Mouse (Mus musculus) 3134 (cell line): ENCODE results near the gene Psmg3.

Experiments
- DNase-seq: peaks from one replicate; pipeline ENCODE4 v3.0.0-alpha.2; 2011; ENCODE audit warnings: low spot score; ENCODE audit not compliant: insufficient read length; ENCODE audit errors: extremely low read depth

Gene Psmg3

DNA sequence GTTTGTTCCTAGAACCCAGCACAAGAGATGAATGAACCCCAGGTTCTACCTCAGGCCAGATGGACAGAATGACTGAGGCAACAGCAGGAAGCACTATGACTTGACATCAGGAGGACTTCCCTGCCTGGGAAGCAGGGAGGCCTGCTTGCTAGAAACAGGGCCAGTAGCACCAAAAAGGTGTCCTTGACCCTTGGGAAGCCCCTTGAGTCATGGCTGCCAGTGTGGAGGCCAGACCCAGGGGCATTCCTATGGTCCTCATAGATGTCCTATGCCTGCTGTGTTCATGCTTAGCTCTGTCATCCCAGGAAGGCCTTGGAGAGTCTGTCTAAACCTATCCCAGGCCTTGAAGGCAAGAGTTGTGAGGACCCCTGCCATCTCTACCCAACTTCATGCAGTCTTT, 10.2 kb downstream of the Psmg3 start:
- no peak for DNase-seq

DNA sequence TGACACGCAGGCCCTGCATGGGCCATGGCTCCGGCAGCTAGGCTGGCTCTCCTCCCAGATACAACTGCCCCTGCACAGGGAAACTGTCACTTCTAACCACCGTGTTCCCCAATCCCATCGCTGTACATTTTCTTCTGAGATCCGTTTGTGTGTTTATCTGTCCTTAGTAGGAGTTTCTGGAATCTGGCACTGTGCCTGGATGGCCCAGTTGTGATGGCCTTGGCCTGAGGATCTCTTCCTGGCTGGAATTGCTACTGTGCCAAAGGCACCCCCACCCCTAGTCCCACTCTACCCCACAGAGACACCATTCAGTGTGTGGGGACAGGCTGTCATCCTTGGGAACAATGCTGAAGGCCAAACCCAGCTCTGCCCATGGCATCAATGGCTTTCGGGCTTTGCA, 10.7 kb downstream of the Psmg3 start:
- DNase-seq: no peak

DNA sequence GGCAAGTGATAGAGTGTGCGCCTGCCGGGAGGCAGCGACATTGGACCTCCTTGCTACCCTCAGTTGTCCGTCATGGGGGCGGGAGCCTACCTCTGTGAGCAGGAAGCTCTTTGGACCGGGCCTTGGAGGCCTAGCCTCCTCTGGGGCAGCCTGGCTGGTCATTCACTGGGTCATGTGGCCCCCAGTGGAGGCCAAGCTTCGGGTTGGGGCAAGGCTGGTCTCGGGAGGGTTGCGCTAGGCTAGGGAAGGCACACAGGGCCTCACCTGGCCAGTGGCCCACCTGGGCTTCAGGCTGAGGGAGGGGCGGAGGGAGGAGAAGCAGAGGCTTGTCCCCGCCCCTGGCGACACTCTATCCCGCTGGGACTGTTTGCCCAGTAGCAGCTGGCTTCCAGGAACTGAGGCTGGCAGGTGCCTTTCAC, 12.7 kb downstream of the Psmg3 start:
- DNase-seq: no peak

DNA sequence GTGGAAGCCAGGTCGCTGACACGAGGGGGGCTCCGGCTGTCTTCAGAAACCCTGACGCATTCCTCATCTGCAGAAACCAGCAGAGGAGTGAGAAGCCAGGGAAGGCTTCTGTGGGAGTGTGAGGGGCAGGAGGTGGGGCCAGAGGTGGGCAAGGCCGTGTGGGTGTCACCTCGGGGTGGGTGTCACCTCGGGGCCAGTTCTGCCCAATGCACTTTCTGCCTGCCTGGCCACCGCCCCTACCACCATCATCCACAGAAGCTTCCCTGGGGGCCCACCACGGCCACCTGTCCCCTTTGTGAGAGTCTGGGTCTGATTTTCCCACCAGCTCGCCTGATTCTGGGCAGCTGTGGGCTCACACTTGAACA, 13.6 kb downstream of the Psmg3 start:
- no peak for DNase-seq

DNA sequence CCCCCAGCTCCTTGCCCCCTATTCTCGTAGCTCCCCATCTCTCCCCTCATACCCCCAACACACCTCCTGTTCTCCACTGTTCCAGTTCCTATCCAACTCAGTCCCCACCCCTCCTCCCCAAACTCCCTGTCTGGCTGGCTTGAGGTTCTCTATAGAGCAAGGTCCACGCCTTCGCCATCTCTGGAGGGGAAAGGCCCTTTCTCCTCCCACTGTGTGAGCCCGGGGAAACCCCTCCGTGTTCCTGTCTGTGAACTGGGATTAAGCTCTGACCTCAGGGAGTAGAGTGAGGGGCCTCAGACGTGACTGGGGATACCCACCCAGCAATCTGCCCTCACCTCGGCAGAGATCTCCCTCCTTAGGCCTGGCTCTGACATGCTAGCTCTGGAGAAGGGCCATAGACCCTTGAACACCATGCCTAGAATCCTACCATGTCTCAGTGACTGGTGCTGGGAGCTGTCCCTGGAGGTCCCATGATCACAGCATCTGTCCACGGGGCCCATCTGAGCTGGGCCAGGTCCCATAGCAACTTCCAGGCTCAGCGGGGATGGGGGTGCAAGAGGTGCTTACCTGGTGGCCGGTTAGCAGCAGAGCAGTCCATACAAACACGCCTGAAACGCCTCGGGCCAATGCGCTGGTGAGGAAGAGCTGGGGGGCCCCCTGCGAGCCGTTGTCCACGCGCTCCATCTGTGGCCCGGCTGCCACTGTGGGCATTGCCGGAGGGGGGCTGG, 14.1 kb downstream of the Psmg3 start:
- DNase-seq: no peak

DNA sequence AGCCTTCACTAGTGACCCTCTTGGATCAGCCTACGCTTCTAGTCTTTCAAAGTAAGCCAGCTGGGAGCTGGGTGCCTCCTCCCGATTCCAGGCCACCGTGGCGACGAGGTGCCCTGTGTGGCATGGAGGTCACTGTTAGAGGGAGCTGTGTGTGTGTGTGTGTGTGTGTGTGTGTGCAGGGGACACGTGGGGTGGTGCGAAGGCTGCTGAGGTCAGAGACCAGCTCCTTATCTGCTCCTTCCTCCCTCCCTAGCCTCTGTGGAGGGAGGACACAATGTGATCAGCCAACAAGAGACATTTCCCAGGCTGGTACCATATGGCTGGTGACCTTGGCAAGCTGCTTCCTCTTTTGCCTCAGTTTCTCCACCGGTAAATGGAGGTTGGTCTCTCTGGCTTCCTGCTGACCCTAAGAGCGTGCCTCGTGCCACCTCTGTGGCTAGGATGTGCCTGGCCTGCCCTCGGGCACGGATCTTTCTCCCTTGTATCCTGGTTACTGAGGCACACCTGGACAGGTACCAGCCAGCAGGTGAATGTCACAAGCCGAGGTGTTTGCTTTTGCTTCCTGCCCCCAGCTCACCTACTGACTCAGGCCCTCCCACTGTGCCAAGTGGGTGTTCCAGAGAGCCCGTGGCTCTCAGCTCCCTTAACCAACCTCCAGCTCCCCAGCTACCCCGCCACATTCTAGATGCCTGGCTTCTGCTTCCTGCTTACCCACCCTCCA, 14.8 kb downstream of the Psmg3 start:
- no peak for DNase-seq

DNA sequence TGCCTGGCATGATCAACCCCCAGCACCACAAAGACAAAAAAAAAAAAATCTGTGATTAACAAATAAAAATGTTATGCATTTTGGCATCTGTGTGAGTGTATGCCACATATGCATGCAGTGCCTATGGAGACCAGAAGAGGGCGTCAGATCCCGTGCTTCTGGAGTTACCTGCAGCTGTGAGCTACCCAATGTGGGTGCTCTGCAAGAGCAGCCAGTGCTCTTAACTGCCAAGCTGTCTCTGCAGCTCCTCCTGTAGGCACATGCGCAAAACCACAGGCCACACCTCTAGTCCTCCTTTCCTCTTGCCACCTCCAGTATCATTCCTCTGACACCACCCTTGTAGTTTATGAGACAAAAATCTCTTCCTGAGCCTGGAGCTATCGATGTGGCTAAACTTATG, 17.3 kb downstream of the Psmg3 start:
- no peak for DNase-seq

DNA sequence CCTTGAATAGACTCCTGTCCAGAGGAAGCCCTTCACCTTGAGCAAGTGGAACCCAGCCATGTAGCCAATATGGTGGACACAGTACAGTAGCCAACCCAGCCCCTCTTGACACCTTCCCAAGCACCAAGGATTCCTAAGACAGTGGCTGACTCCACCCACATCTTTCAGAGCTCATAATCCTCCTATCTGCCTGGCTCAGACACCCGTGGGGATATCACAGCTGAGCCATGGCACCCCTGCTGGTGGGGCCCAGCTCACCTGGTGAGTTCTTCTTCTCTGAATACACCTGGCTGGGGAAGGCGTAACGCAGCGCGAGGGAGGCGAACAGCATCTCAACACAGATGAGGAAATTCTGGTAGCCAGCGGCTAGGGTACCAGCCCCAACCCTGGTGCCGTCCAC, 20.8 kb downstream of the Psmg3 start:
- no peak for DNase-seq

DNA sequence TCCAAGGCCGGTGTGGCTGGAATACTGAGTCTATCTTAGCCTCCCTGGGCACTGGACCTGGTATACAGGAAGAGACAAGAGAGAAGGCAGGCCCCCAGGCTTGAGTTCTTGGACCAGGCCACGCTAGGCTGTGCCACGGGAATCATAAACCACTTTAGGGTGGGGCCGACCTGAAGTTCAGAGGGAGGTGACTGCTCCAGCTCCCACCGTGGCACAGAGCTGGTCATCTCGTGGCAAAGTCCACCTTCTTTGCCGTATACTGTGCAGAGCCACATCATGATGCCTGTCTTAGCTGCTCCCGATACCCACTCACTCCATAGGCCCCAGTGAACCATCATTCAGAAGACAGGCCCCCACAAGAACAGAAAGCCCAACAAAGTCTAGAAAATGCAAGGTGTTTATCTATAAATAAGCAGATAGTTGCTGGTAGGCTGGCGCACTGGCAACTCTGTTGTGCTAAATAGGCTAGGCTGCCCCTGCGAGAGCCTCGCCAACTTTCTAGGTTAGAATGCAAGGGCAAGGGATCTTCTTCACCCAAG, 22.0 kb downstream of the Psmg3 start:
- DNase-seq: no peak

DNA sequence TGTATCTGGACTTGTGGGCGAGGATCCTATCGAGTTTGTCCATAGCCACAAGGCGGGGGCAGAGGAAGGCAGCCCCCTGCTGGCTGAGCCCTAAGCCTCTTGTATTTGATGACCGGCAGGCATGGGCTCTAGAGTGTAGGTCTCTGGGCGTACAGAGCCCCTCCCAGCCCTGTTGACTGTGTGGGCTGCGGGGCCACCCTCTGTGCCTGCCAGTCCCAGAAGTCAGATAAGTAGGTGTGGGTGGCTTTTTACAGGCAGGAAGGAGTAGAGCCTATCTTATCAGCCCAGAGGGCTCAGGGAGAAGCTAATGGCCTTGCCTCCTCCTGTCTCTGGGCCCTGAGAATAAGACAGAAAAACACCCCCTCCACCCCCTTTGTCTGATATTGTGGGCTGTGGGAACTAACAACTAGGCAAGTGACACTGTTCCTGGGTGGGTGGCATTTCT, 22.6 kb downstream of the Psmg3 start:
- no peak for DNase-seq

DNA sequence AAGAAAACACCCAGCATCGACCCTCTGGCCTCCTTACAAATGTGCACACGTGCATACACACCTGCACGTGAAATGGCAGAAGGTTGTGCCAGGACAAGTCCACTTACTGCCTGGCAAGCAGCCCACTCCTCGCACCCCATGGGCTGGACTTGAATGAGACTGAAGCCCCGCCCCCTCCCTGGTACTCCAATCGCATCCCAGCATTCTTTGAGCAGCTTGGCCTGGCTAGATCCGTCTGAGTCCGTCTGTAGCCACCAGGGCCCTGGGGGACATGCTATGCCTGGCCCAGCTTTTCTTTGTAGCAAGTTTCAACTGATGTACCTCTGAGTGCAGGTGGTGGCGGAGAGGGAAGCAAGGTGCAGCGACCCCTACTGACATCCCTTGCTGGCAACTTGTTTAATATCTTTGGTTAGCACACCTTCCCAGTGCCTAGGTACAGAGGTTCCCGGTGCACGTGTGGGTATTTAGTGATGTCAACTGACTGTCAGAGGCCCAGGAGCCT, 23.0 kb downstream of the Psmg3 start:
- DNase-seq: no peak

DNA sequence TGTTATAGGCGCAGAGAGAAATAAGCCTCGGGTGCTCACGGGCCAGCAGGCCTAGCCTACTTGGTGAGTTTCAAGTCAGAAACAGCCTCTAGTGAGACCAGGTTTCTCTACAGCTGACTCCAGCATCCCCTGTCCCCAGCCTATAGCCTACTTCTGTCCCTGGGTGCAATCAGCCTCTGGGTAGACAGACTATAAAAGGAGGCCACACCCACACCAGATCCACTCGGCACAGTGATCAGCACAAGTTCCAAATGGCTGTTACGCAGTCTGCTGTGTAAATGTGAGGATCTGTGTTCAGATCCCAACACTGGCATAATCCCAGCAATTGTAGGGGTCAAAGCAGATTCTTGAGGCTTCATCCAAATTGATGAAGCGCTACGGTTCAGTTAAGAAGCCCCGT, 23.5 kb downstream of the Psmg3 start:
- DNase-seq: no peak

DNA sequence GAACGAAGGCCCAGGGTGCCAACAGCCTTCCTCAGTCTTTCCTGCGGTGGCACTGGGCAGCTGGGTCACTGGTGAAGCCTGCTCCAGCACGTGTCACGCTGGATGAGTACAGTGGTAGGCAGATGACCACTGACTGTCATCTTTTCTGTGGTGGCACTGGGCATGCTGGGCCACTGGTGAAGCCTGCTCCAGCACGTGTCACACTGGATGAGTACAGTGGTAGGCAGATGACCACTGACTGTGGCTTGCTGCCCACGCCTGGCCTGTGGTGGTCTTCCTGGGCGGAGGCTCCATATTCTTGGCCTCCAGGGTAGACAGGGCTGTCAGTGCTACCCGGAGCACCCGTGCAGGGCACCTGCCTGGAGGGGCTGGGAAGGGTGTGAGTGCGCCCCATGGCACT, 24.8 kb downstream of the Psmg3 start:
- no peak for DNase-seq

DNA sequence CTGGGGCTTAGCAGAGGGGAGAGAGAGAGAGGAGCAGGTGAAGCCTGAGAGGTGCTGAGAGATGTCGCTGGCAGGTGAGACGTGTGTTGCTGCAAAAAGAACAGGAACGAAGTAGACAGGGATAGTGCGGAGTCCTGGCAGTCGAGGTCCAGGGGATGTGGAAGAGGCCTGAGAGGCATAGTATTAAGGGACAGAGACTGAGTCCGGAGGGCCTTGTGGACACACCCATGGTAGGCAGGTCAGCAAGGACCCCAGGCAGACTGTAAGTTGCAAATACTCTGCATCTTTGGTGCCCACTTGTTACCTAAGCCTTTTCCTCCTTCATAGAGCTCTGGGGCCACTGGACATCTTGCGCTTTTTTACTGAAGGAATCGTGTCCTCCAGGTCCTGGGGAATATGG, 25.5 kb downstream of the Psmg3 start:
- DNase-seq: no peak

DNA sequence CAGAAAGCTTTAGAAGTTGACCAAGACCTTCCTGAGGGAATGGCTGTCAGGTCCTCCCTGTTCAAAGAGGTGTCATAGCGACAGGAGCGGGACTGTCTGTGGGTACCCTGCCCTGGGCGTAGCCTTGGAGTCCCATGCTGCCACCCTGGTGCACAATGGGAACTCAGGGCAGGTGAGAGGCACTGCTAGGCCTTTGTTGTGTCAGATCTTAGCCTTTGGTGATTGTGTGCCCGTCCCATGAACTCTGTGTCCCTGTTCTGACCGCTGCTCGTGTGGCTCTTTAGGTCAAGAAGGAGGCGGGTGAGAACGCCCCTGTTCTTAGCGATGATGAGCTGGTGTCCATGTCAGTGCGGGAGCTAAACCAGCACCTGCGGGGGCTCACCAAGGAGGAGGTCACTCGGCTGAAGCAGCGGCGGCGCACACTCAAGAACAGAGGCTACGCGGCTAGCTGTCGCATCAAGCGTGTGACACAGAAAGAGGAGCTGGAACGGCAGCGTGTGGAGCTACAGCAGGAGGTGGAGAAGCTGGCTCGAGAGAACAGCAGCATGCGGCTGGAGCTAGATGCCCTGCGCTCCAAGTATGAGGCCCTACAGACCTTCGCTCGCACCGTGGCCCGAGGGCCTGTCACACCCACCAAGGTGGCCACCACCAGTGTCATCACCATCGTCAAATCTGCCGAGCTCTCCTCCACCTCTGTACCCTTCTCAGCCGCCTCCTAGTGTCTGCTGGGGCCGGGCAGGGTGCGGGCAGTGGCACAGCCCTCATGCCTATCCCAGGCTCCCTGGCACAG, 26.7 kb downstream of the Psmg3 start:
- no peak for DNase-seq

DNA sequence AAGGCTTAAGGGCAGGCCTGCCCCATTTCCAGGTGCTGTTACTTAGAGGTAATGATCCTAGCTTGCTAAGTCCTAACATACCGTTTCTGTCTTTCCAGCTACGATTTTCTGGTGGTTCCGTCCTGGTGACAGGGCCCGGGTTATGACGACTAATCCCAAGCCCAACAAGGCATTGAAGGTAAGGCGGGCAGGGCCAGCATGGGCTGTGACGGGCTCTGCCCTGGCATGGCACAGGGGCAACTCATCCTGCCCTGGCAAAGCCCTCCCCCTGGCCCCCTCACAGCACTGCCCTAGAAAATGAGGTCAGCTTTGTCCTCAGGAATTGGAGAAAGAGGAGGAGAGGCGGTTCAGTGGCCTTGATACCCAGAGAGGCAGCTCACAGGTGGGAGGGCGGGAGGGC, 27.6 kb downstream of the Psmg3 start:
- DNase-seq: no peak

DNA sequence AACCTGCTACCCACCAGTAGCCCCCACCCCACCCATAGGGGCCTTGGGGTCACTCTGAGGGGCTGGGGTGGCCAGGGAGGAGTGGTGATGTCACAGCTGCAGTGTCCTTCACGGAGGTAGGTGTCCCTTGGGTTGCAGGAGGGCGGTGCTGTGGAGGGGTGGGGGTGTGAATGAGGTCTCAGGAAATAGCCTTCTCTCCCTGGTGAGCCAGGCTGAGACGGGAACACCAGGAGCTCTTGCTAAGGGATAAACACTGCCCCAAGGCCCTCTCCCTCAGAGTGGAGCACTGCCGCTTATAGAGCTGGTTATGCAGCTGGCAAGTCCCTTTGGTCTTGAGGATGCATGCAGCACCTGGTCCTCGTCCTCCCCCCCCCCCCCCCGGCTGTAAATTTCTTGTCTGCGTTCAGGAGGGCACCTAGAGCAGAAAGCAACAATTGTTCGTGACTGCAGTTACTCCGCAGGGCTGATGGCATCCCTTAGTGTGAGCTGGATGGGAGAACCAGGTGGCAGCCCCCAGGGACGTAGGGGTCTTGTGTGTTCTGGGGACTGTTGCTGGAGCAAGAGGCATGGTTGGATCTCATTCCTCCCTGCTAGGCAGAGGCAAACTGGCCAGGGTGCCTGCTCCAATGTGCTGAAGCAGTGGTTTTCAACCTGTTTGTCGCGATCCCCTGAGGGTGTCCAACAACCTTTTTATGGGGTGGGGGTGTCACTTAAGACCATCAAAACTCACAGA, 28.4 kb downstream of the Psmg3 start:
- no peak for DNase-seq

DNA sequence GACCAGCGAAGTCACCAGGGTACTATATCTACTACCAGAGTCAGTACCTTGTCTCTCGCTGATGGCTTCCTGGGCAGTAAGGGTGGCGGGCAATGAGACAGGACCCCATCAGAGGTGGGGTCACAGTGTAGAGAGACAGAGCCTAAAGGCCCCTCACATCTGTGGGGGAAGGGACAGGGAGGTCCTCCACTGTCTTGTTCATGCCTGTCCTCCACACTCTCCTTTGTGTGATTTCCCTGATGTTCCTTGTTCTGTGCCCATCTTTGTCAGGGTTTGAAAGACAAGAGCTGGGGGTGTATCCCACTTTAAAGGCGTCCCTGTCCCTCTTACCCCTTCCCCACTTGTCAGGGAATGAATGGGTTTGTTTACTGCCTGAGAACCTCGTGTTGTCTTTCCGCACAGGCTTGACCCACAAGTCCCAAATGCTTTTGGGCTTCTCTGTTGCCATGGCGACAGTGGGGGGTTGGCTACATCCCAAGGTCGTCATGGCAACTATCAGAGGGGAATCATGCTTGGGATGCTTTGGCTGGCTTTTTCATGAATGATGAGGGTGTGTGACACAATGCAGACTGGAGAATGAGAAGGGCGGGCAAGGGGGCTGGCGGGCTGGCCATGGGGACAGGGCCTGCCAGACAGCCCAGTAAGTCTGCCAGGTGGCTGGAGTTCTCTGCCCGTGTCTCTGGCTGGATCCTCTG, 29.1 kb downstream of the Psmg3 start:
- DNase-seq: peak; percentile 75

DNA sequence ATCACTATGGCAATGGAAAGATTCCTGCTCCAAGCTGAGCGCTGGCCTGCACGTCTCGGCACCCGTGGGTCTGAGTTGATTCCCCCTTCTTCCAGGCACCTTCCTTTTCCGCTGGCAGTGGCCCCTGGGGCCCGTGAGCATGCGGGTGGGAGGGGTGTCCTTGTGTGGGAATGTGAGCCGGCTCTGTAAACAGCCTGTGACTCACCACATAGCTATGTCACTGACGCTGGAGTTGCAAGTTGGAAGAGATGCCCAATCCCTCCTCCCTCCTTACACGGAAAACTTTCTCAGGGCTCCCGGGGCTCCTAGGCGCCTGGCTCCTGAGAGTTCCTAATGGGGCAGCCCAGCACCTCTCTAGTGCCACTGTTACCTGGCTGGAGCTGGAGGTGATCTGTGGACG, 29.8 kb downstream of the Psmg3 start:
- DNase-seq: peak; percentile 86

DNA sequence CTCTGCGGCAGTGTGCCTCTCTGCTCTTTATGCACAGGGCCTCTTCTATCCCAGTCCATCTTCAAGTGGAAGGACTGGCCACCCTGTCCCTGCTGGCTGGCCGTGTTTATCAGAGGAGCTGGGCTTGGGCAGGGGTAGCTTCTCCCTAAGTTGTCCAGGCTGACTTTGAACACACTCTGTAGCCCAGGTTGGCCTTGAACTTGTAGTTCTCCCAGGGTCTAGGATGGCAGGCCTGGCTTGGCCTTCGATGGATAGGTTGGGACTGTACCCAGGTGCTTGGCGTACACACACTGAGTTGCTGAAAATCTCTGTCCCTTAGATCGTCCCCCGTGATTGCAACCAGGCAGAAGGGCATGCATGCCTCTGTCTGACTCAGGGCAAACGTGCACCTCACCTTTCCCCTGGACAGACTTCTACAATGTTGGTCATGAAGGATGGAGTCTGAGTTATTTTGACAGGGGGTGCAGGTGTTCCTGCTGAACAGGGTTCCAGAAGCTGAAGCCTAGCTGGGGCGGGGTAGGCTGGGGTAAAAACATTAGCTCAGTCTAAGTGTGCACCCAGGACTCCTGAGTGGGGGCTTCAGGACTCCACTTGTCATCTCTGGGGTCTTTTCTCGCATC, 30.6 kb downstream of the Psmg3 start:
- no peak for DNase-seq
